In the genomic region with DNA sequence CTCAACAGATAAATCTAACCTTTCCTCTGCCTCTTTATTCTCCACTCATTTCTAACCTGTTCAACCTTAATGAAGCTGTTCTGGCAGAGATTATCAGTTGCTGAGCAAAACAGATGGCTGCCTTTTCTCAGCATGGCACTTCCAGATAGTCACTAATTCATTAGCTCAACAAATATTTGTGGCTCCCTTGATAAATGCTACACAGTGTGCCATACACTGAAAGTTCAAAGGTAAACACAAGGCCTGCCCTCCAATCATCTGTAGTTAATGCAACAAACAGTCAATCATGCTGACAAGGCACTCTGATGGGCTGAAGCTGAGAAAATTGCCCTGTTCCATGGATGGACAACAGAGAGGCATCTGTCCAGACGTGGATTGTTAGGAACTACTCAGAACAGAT, we compare ENCODE assay signal across 14 mouse cellular contexts.
A peak's percentile ranks its signal among the peaks of the same experiment; 100 is the strongest.
DNase-seq lines count a peak whose midpoint lies in the region; ATAC-seq and TF ChIP-seq lines count a peak whose summit lies in the region.
"Had no signal": no experiment of that assay in that cellular context is flagged by ENCODE, and none has a peak within 500 bp of the region (broad histone marks: within the 10 kb centered on the region; RNA-seq: fewer than 3 reads in every experiment).

No protein-coding gene starts in this region.

- H3K9ac ChIP-seq in forebrain, embryonic 11.5 days (ENCODE audit: low read length) = no peak overlapping the region
- no peak overlapping the region for H3K9ac ChIP-seq in forebrain, postnatal 0 days
- no peak overlapping the region for H3K9ac ChIP-seq in midbrain, embryonic 13.5 days (replicated peaks)
- H3K9ac ChIP-seq in midbrain, embryonic 15.5 days = no peak overlapping the region
- no peak overlapping the region for H3K9ac ChIP-seq in intestine, embryonic 16.5 days (ENCODE audit: low read depth, low read length)
- H3K9ac ChIP-seq in stomach, embryonic 15.5 days = no peak overlapping the region
- H3K9ac ChIP-seq: hindbrain, embryonic 13.5 days had no signal

- 55% methylated on average over 1 of the region's 1 CpGs for WGBS in forebrain, embryonic 11.5 days
- 63% methylated on average over 1 of the region's 1 CpGs for WGBS in forebrain, postnatal 0 days
- WGBS in midbrain, embryonic 13.5 days = 67% methylated on average over 1 of the region's 1 CpGs
- WGBS in midbrain, embryonic 15.5 days = 55% methylated on average over 1 of the region's 1 CpGs
- WGBS in intestine, embryonic 16.5 days = 42% methylated on average over 1 of the region's 1 CpGs
- 31% methylated on average over 1 of the region's 1 CpGs for WGBS in stomach, embryonic 15.5 days

- H3K4me1 ChIP-seq in forebrain, embryonic 11.5 days (replicated peaks; ENCODE audit: control insufficient read depth, insufficient read depth, low read length) = no peaks in the 10 kb centered on the region
- no peaks in the 10 kb centered on the region for H3K4me1 ChIP-seq in forebrain, postnatal 0 days (ENCODE audit: insufficient read depth)
- H3K4me1 ChIP-seq in midbrain, embryonic 13.5 days (replicated peaks) = no peaks in the 10 kb centered on the region
- no peaks in the 10 kb centered on the region for H3K4me1 ChIP-seq in midbrain, embryonic 15.5 days
- H3K4me1 ChIP-seq in intestine, embryonic 16.5 days (ENCODE audit: control insufficient read depth, insufficient read depth, low read length) = no peaks in the 10 kb centered on the region
- H3K4me1 ChIP-seq in stomach, embryonic 15.5 days = no peaks in the 10 kb centered on the region

- no peaks in the 10 kb centered on the region for H3K27me3 ChIP-seq in forebrain, embryonic 11.5 days (ENCODE audit: control insufficient read depth, insufficient read depth, low read length)
- no peaks in the 10 kb centered on the region for H3K27me3 ChIP-seq in forebrain, postnatal 0 days (ENCODE audit: insufficient read depth, low read length)
- no peaks in the 10 kb centered on the region for H3K27me3 ChIP-seq in midbrain, embryonic 13.5 days
- H3K27me3 ChIP-seq in midbrain, embryonic 15.5 days (replicated peaks) = no peaks in the 10 kb centered on the region
- H3K27me3 ChIP-seq in intestine, embryonic 16.5 days (replicated peaks; ENCODE audit: control insufficient read depth, insufficient read depth, low read length) = no peaks in the 10 kb centered on the region
- H3K27me3 ChIP-seq in stomach, embryonic 15.5 days (replicated peaks) = no peaks in the 10 kb centered on the region
- H3K27me3 ChIP-seq: hindbrain, embryonic 13.5 days had no signal

- no peak overlapping the region for H3K4me3 ChIP-seq in forebrain, embryonic 11.5 days (ENCODE audit: low read depth, low read length)
- H3K4me3 ChIP-seq in forebrain, postnatal 0 days (ENCODE audit: low read depth, low read length) = no peak overlapping the region
- no peak overlapping the region for H3K4me3 ChIP-seq in midbrain, embryonic 13.5 days (replicated peaks)
- H3K4me3 ChIP-seq in midbrain, embryonic 15.5 days = no peak overlapping the region
- H3K4me3 ChIP-seq in intestine, embryonic 16.5 days (ENCODE audit: low read length) = no peak overlapping the region
- H3K4me3 ChIP-seq in stomach, embryonic 15.5 days (replicated peaks) = no peak overlapping the region
- H3K4me3 ChIP-seq: hindbrain, embryonic 13.5 days had no signal

- H3K27ac ChIP-seq in forebrain, embryonic 11.5 days (ENCODE audit: low read depth, low read length) = no peak overlapping the region
- H3K27ac ChIP-seq in forebrain, postnatal 0 days (ENCODE audit: low read depth, low read length) = no peak overlapping the region
- no peak overlapping the region for H3K27ac ChIP-seq in midbrain, embryonic 13.5 days
- no peak overlapping the region for H3K27ac ChIP-seq in midbrain, embryonic 15.5 days
- H3K27ac ChIP-seq in intestine, embryonic 16.5 days (ENCODE audit: low read length) = no peak overlapping the region
- no peak overlapping the region for H3K27ac ChIP-seq in stomach, embryonic 15.5 days
- H3K27ac ChIP-seq: hindbrain, embryonic 13.5 days had no signal

- H3K36me3 ChIP-seq in forebrain, embryonic 11.5 days (ENCODE audit: control insufficient read depth, insufficient read depth, low read length) = no peaks in the 10 kb centered on the region
- H3K36me3 ChIP-seq in forebrain, postnatal 0 days (ENCODE audit: insufficient read depth) = no peaks in the 10 kb centered on the region
- H3K36me3 ChIP-seq in midbrain, embryonic 13.5 days = no peaks in the 10 kb centered on the region
- no peaks in the 10 kb centered on the region for H3K36me3 ChIP-seq in midbrain, embryonic 15.5 days (replicated peaks)
- no peaks in the 10 kb centered on the region for H3K36me3 ChIP-seq in intestine, embryonic 16.5 days (ENCODE audit: control insufficient read depth, insufficient read depth, low read length)
- H3K36me3 ChIP-seq in stomach, embryonic 15.5 days = no peaks in the 10 kb centered on the region
- H3K36me3 ChIP-seq: hindbrain, embryonic 13.5 days had no signal

- H3K9me3 ChIP-seq in forebrain, embryonic 11.5 days (ENCODE audit: control insufficient read depth, low read length) = no peaks in the 10 kb centered on the region
- no peaks in the 10 kb centered on the region for H3K9me3 ChIP-seq in forebrain, postnatal 0 days (ENCODE audit: low read length)
- H3K9me3 ChIP-seq in midbrain, embryonic 13.5 days = no peaks in the 10 kb centered on the region
- H3K9me3 ChIP-seq in midbrain, embryonic 15.5 days = no peaks in the 10 kb centered on the region
- no peaks in the 10 kb centered on the region for H3K9me3 ChIP-seq in intestine, embryonic 16.5 days (ENCODE audit: control insufficient read depth, low read length)
- no peaks in the 10 kb centered on the region for H3K9me3 ChIP-seq in stomach, embryonic 15.5 days
- H3K9me3 ChIP-seq: hindbrain, embryonic 13.5 days had no signal

- H3K4me2 ChIP-seq in forebrain, embryonic 11.5 days (ENCODE audit: low read depth, low read length, severe bottlenecking) = no peak overlapping the region
- no peak overlapping the region for H3K4me2 ChIP-seq in forebrain, postnatal 0 days (ENCODE audit: low read depth)
- H3K4me2 ChIP-seq in midbrain, embryonic 13.5 days (replicated peaks) = no peak overlapping the region
- H3K4me2 ChIP-seq in midbrain, embryonic 15.5 days = no peak overlapping the region
- H3K4me2 ChIP-seq in intestine, embryonic 16.5 days (ENCODE audit: low read depth, low read length) = no peak overlapping the region
- no peak overlapping the region for H3K4me2 ChIP-seq in stomach, embryonic 15.5 days
- H3K4me2 ChIP-seq: heart, embryonic 11.5 days; hindbrain, embryonic 13.5 days had no signal

- DNase-seq in forebrain, embryonic 11.5 days (ENCODE audit: low spot score) = no peak
- DNase-seq in forebrain, postnatal 0 days = no peak
- no peak for DNase-seq in gastrocnemius, postnatal 25 days
- DNase-seq in thymus, postnatal 36 days = no peak
- DNase-seq: adrenal gland, postnatal 10 days; cerebellum, adult 18-20 months; kidney, postnatal 36 days; right cerebral cortex, postnatal 4 days had no signal

- peak; percentile 51; the same call in 1 of the 2 replicates for ATAC-seq in forebrain, embryonic 11.5 days (replicated peaks; ENCODE audit: low FRiP score)
- no peak for ATAC-seq in forebrain, postnatal 0 days
- ATAC-seq in midbrain, embryonic 13.5 days = 0 out of 2 replicates have a peak, but pooled peaks have one; percentile 43
- ATAC-seq in midbrain, embryonic 15.5 days (replicated peaks) = no peak
- ATAC-seq in intestine, embryonic 16.5 days = peak; percentile 87
- peak; percentile 93 for ATAC-seq in stomach, embryonic 15.5 days (ENCODE audit: insufficient read depth, low FRiP score, low read depth)

- no peak for TF ChIP-seq CTCF in forebrain, postnatal 0 days (IDR thresholded peaks at IDR 0.05; ENCODE audit: low read depth)

Comparison
In these comparisons a context has a peak if more than half of its experiments do, and no peak if none do; other contexts are left out.
1. ATAC-seq: peak in forebrain, embryonic 11.5 days (single experiment), midbrain, embryonic 13.5 days (single experiment), intestine, embryonic 16.5 days (single experiment) and stomach, embryonic 15.5 days (single experiment); none in forebrain, postnatal 0 days (single experiment) and midbrain, embryonic 15.5 days (single experiment).